Mouse (Mus musculus) bone marrow macrophage, adult 2 months (primary cell): ENCODE data around the gene Ndufs8.

Source experiments
- CTCF ChIP-seq: IDR thresholded peaks from 2 replicates; pipeline ENCODE4 v1.5.1; 2012; ENCODE audit warnings: low read depth, mild to moderate bottlenecking, low read length, moderate library complexity
- POLR2A ChIP-seq: IDR thresholded peaks from 2 replicates; pipeline ENCODE4 v1.6.1; 2012; ENCODE audit warnings: mild to moderate bottlenecking, low read depth, low read length, borderline replicate concordance

GRCm38 (mm10) chr19:3958470-3958869 is 45.9 kb upstream of the Ndufs8 start, which contains the start of gene Aldh3b3:
- TF ChIP-seq CTCF (no peak), POLR2A (no peak)
